Mouse (Mus musculus) midbrain, embryonic 16.5 days (tissue): ENCODE results near the gene Omt2a. TPM values are rescaled to one million over a fixed set of nuclear protein-coding genes. Genes with fewer than 3 reads are reported as not detected.
"Not testable (repeated sequence)": the region's sequence is repeated elsewhere in the genome, so short reads cannot be mapped to it uniquely, and the experiment has no call there.

Experiments
- ATAC-seq: fragments of 200-750 bp; cut with Nextera tagmentation; 2 replicates; pipeline ENCODE4 v1.8.0; 2017; ENCODE audit warnings: moderate TSS enrichment
- H3K27ac ChIP-seq: fragments of 300-500 bp; sonication (generic); 2 replicates; pipeline ENCODE4 v1.5.1; 2014; ENCODE audit warnings: mild to moderate bottlenecking, low read length, mixed read lengths
- H3K27me3 ChIP-seq: fragments of 300-500 bp; sonication (generic); 2 replicates; pipeline ENCODE4 v1.6.1; 2014; ENCODE audit warnings: low read depth, low read length, mixed read lengths; ENCODE audit not compliant: control insufficient read depth, insufficient read depth
- H3K36me3 ChIP-seq: fragments of 300-500 bp; sonication (generic); 2 replicates; pipeline ENCODE4 v1.6.1; 2014; ENCODE audit warnings: mild to moderate bottlenecking, low read length, moderate library complexity, mixed read lengths; ENCODE audit not compliant: control insufficient read depth, insufficient read depth
- H3K4me1 ChIP-seq: fragments of 300-500 bp; sonication (generic); 2 replicates; pipeline ENCODE4 v1.6.1; 2014; ENCODE audit warnings: mild to moderate bottlenecking, low read length, mixed read lengths; ENCODE audit not compliant: control insufficient read depth, insufficient read depth
- H3K4me2 ChIP-seq: fragments of 300-500 bp; sonication (generic); 2 replicates; pipeline ENCODE4 v1.6.1; 2014; ENCODE audit warnings: mild to moderate bottlenecking, low read length, mixed read lengths
- H3K4me3 ChIP-seq: fragments of 300-500 bp; sonication (generic); 2 replicates; pipeline ENCODE4 v1.5.1; 2014; ENCODE audit warnings: low read depth, mild to moderate bottlenecking, low read length, moderate library complexity, mixed read lengths
- H3K9ac ChIP-seq: fragments of 300-500 bp; sonication (generic); 2 replicates; pipeline ENCODE4 v1.6.1; 2014; ENCODE audit warnings: low read depth, low read length, mixed read lengths
- H3K9me3 ChIP-seq: fragments of 300-500 bp; sonication (generic); replicated peaks from 2 replicates; pipeline ENCODE4 v1.6.1; 2014; ENCODE audit warnings: mild to moderate bottlenecking, low read length, mixed read lengths; ENCODE audit not compliant: control insufficient read depth, poor library complexity, severe bottlenecking
- WGBS: fragments of 180-500 bp; shearing (Covaris S2); extraction: QIAGEN DNeasy Blood & Tissue Kit; methylation state at CpG from one replicate; pipeline ENCODE4 v1.1.7; 2014; 5-methylcytosine and 5-hydroxymethylcytosine counted together
- polyA plus RNA-seq: library from polyadenylated mRNA; unstranded; fragments of >200 nt; fragmentation: Nextera tagmentation; extraction: Ambion mirVana; gene quantifications from 2 replicates; pipeline ENCODE4 v1.2.1, GENCODE M21; 2015

Gene Omt2a
- polyA plus RNA-seq, 1 experiment from 2014 or later: not detected

DNA sequence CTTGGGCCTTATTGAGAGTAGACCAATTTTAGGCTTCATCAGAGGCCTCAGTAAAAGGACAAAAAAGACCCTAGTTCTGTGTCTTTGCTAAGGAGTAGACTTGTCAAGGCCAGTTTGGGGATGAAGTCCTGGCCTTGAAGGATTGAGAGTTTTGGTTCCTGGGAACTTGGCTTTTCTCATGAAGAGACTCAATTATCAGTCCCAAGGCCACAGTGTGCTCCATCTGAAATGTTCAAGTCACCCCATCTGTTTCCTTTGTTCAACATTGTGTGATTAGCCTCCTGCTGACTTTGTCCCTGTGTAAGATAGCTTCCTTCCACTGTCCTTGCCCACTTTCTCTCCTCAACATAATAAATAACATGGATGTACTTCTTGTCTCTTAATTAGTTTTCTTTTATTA lies 35.4 kb upstream of the Omt2a start:
- not testable (repeated sequence) for H3K4me2 ChIP-seq, ATAC-seq, H3K4me3 ChIP-seq

DNA sequence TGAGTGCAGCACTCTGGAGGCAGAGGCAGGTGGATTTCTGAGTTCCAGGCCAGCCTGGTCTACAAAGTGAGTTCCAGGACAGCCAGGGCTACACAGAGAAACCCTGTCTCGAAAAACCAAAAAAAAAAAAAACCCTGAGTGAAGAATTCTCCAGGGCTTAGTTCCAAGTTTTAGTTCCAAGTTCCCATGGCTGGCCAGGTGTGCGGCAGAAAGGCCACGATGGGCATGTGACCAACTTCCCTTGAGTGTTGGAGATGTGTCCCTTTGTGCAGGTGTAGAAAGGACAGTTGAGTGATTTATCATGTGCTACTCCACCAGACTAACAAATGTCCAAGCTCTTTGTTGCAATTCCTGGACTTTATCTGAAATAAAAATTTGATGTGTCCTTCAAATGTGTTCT lies 34.5 kb upstream of the Omt2a start:
- H3K4me3 ChIP-seq, H3K9me3 ChIP-seq, H3K27me3 ChIP-seq, ATAC-seq, H3K4me1 ChIP-seq, H3K4me2 ChIP-seq, H3K36me3 ChIP-seq, H3K9ac ChIP-seq, H3K27ac ChIP-seq: not testable (repeated sequence)
- WGBS: 81% methylated on average over 3 of the region's 3 CpGs

More for the DNA sequence above, 35.4 kb upstream of the Omt2a start:
- not testable (repeated sequence) for H3K27ac ChIP-seq, H3K36me3 ChIP-seq, H3K4me1 ChIP-seq, H3K9ac ChIP-seq, H3K27me3 ChIP-seq, H3K9me3 ChIP-seq

GRCm38 (mm10) chr9:78348206-78349004 lies 33.8 kb upstream of the Omt2a start:
- WGBS: 83% methylated on average over 6 of the region's 6 CpGs
- H3K4me1 ChIP-seq: not testable (repeated sequence)

GRCm38 (mm10) chr9:78347004-78347403 lies 32.4 kb upstream of the Omt2a start:
- no peak overlapping the region for H3K4me2 ChIP-seq
- no peaks in the 10 kb centered on the region for H3K9me3 ChIP-seq
- WGBS: 75% methylated on average over 3 of the region's 3 CpGs
- no peak overlapping the region for H3K27ac ChIP-seq
- H3K27me3 ChIP-seq: no peaks in the 10 kb centered on the region
- no peaks in the 10 kb centered on the region for H3K4me1 ChIP-seq
- no peak overlapping the region for H3K9ac ChIP-seq
- H3K36me3 ChIP-seq: no peaks in the 10 kb centered on the region
- no peak overlapping the region for H3K4me3 ChIP-seq
- ATAC-seq: no peak

More at GRCm38 (mm10) chr9:78348206-78349004, 33.8 kb upstream of the Omt2a start:
- H3K36me3 ChIP-seq, H3K4me3 ChIP-seq, H3K9me3 ChIP-seq, ATAC-seq, H3K4me2 ChIP-seq, H3K27ac ChIP-seq, H3K27me3 ChIP-seq, H3K9ac ChIP-seq: not testable (repeated sequence)

DNA sequence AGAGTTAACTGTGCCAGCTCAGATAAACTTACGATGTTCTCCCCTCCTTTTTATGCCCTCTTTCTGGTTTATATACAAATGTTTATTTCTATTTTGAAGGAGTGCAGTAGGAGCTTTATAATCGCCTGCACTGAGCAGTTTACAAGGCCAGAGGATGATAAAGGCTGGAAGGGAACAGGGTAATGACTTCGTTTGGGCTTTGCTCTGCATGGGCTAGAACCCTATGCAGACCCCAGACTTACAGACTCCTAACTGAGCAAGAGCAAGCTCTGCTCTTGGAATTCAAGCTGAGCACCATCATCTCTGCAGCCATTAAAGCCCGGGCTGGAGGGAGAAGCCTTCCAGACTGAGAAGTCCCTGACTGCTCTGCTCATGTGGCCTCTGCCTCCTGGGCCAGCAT lies 30.6 kb upstream of the Omt2a start:
- ATAC-seq, H3K4me1 ChIP-seq, H3K4me2 ChIP-seq, H3K4me3 ChIP-seq, H3K27me3 ChIP-seq, H3K36me3 ChIP-seq, H3K9ac ChIP-seq, H3K9me3 ChIP-seq, H3K27ac ChIP-seq: not testable (repeated sequence)
- 70% methylated on average over 3 of the region's 4 CpGs for WGBS

GRCm38 (mm10) chr9:78343055-78343454 lies 28.5 kb upstream of the Omt2a start:
- not testable (repeated sequence) for H3K9ac ChIP-seq, H3K27ac ChIP-seq, H3K36me3 ChIP-seq, H3K4me3 ChIP-seq, H3K9me3 ChIP-seq, H3K4me2 ChIP-seq, H3K27me3 ChIP-seq, ATAC-seq, H3K4me1 ChIP-seq
- 85% methylated on average over 9 of the region's 9 CpGs for WGBS

GRCm38 (mm10) chr9:78342494-78342893 lies 27.9 kb upstream of the Omt2a start:
- not testable (repeated sequence) for H3K9ac ChIP-seq, H3K27me3 ChIP-seq, H3K9me3 ChIP-seq, H3K27ac ChIP-seq, ATAC-seq, H3K4me3 ChIP-seq, H3K36me3 ChIP-seq, H3K4me1 ChIP-seq, H3K4me2 ChIP-seq
- 89% methylated on average over 4 of the region's 4 CpGs for WGBS

- not testable (repeated sequence) for H3K9me3 ChIP-seq, H3K36me3 ChIP-seq, H3K4me1 ChIP-seq, H3K27me3 ChIP-seq, H3K9ac ChIP-seq, H3K27ac ChIP-seq, H3K4me3 ChIP-seq
- ATAC-seq: 0 out of 2 replicates have a peak, but pooled peaks have one; percentile 54
- 9% methylated on average over 8 of the region's 8 CpGs for WGBS
- H3K4me2 ChIP-seq: peak overlapping the region; percentile 31
Measured at GRCm38 (mm10) chr9:78340324-78340723, 25.7 kb upstream of the Omt2a start.

GRCm38 (mm10) chr9:78337050-78337449 lies 22.5 kb upstream of the Omt2a start:
- not testable (repeated sequence) for H3K4me3 ChIP-seq, H3K36me3 ChIP-seq, H3K4me2 ChIP-seq, H3K9me3 ChIP-seq, H3K4me1 ChIP-seq, H3K27ac ChIP-seq, H3K27me3 ChIP-seq, ATAC-seq, H3K9ac ChIP-seq
